Mouse (Mus musculus): ENCODE measurements around the gene Mphosph9.

Gene Mphosph9

GRCm38 (mm10) chr5:124263246-124263645 lies 64.5 kb downstream of the Mphosph9 start:
- DNase-seq (ENCODE audit: low read depth): no peak

DNA sequence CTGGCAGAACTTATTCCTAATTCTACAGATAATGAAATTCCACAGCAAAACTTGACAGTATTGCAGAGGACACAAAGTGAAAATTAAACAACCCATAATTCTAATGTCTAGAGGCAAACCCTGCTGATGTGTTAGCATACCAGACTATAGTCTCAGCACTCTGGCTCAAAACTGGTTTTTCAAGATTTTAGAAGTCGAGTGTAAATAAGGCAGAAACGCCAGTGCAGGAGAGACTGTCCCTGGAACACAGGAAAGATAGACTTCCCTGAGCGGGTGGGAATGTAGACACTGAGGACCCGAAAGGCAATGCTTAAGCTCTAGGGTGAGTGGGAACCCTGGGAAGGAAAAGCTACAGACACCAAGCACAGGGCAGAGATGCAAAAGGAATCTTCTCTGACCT lies 65.7 kb downstream of the Mphosph9 start:
- DNase-seq (ENCODE audit: low read depth): no peak

- no peak for DNase-seq (ENCODE audit: low read depth)
Observed at GRCm38 (mm10) chr5:124259133-124259532, 68.6 kb downstream of the Mphosph9 start.

DNA sequence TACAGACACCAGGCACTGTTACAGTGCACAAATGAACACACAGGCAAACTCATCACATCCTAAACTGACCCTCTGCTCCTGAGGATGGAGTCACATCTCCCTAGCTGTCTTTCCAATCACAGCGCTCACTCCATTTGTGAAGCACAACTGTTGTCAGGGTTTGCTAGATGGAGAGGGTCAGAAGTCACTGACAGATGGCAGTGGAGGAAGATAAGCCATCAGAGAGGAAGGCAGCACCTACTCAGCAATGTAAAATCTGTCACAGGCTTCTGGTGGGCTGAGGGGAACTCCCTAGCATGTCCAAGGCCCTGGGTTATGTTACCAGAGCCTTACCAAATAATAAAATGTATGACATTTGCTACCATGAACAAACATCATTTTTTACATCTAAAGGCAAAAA lies 69.7 kb downstream of the Mphosph9 start:
- DNase-seq (ENCODE audit: low read depth): no peak

GRCm38 (mm10) chr5:124255141-124255540 lies 72.6 kb downstream of the Mphosph9 start:
- no peak for DNase-seq (ENCODE audit: low read depth)

DNA sequence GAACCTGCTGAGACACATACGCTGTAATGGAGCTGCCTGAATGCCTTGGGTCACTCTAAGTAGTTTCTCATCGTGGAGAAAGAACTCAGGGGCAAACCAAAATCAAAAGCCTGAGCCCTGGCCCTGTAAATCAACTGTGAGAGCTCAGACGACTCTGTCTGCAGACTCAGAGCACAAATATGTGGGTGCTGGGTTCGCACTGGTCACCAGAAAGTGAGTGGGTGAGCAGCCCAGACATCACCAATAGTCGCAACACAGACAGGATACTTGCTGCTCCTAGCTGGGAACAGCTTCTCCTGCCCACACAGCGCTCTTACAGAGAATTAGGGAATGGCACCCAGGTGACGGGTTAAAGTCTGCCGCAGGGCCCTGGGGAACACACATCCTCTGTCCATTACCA lies 74.2 kb downstream of the Mphosph9 start:
- no peak for DNase-seq (ENCODE audit: low read depth)

GRCm38 (mm10) chr5:124252580-124253320 lies 75.0 kb downstream of the Mphosph9 start:
- DNase-seq (ENCODE audit: low read depth): no peak

- no peak for DNase-seq (ENCODE audit: low read depth)
Observed at GRCm38 (mm10) chr5:124251070-124251469, 76.7 kb downstream of the Mphosph9 start.

- DNase-seq (ENCODE audit: low read depth): no peak
Observed at GRCm38 (mm10) chr5:124249614-124250591, 77.9 kb downstream of the Mphosph9 start, which contains the start of gene Pitpnm2. Gene Pitpnm2, minus strand, starts transcription at chr5:124249760.

GRCm38 (mm10) chr5:124248845-124249613 lies 78.7 kb downstream of the Mphosph9 start:
- DNase-seq (ENCODE audit: low read depth): no peak

GRCm38 (mm10) chr5:124247986-124248626 lies 79.7 kb downstream of the Mphosph9 start:
- DNase-seq (ENCODE audit: low read depth): no peak

GRCm38 (mm10) chr5:124247296-124247695 lies 80.5 kb downstream of the Mphosph9 start:
- DNase-seq (ENCODE audit: low read depth): no peak

DNA sequence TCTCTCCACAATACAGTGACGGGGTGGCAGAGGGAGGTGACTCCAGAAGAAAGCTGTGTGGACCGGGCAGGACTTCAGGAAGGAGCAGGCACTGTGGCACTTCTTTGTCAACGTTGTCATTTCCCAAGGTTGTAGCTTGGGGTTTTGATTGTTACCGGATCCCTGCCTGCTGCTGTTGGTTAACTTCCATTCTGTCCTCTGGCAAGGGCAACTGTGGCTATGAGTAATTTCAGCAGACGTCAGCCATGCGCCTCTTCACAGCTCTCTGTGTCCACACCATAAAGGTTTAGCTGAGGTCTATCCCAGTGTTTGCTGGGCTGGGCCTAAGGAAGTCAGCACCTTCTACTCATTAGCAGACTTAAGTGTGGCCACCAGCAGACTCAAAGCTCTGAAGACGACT lies 82.9 kb downstream of the Mphosph9 start:
- no peak for DNase-seq (ENCODE audit: low read depth)

GRCm38 (mm10) chr5:124244449-124244848 lies 83.3 kb downstream of the Mphosph9 start:
- no peak for DNase-seq (ENCODE audit: low read depth)

DNA sequence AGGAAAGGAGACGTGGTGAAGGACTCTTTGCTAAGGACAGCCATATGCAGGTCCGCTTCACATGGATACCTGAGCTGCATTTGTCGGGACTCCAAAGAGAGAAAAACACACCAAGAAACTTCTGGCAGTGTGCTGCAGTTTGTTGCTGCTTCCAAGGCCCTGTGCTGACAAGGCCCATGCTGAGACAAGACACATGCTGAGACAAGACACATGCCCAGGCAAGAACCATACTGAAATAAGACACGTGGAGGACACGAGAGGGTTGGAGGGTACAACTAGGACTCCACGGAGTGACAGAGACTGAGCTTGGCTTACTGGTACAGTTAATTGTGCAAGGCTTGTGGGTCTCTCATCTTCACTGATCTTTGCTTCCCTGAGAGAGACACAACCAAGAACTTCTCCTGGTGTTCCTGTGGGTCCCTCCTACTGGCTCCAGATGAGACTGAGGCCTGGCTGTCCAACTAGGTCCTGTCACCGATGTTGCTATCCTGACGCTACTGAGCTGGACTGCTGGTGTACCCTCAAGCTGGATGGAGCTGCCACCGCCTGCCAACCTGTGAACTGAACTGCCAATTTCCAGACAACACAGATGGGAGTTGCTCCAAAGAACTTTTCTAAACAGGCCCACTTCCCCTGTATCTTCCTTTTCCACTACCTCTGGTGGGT lies 84.4 kb downstream of the Mphosph9 start:
- DNase-seq (ENCODE audit: low read depth): no peak

GRCm38 (mm10) chr5:124241686-124242444 lies 85.9 kb downstream of the Mphosph9 start:
- no peak for DNase-seq (ENCODE audit: low read depth)

DNA sequence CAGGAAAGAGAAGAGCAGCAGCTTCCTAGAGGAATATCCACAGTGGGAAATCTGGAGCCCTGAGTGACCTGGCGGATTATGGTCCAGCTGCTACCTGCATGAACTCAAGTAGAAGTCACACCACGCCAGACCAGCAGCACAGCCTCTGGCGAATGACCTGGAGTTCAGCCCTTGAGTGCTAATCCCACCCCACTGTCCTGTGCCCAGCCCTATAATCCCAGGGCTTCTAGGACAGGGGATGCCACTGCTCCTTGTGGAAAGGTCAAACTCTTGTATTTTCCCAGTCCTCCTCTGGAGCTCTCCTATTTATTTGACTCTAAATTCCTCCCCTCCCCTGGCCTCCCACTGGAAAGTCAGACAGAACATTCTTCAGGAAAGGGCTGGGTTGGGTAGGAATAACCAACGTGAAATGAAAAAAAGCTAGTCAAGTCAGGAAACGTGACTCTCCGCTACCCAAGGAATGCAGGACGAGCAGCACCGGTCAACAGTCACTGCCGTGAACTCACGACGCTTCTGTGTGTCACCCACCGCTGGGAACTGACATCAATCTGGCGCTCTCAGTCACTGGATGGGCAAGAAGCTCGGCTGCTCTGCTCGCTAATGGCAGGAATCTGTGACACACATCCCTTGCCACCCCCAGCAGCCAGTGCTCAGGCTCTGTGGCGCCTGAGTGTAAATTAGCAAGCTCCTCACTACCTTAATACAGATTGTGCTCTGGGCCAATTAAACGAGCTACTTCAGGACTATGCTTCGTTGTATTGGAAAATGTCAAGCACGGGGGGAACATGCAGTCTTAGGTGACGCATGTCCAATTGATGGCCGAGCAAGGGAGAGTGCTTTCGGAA lies 86.7 kb downstream of the Mphosph9 start:
- no peak for DNase-seq (ENCODE audit: low read depth)

DNA sequence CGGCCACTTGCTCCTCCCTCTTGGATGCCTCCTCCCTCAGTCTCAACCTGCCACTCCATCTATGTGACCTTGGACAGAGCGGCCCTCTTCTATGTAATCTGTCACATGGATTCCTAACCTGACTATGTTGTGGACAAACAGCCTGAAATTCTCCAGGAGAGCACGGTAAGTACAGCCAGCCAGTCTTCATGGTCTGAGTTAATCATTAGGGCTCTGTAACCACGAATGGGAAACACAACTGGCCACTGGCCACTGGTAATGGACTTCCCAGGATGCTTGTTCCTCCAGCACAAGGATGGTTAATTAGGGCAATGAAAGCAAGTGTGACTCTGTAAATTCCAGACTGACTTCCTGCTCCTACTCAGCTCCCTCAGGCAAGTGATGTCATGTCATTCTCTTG lies 91.6 kb downstream of the Mphosph9 start:
- no peak for DNase-seq (ENCODE audit: low read depth)

GRCm38 (mm10) chr5:124234778-124235177 lies 93.0 kb downstream of the Mphosph9 start:
- DNase-seq (ENCODE audit: low read depth): no peak
